Mouse (Mus musculus) megakaryocyte progenitor cell, adult 5-6 weeks (primary cell): Measurements from ENCODE around the gene Zcchc7. TPM values are rescaled to one million over a fixed set of nuclear protein-coding genes. Genes with fewer than 3 reads are reported as not detected.

Experiments
- ATAC-seq: replicated peaks from 2 replicates; pipeline ENCODE4 v1.8.0; 2016; ENCODE audit warnings: mild to moderate bottlenecking, moderate TSS enrichment, inconsistent platforms; ENCODE audit not compliant: poor library complexity
- total RNA-seq, 2 experiments: library from RNA; stranded (forward) in 1 of 2; stranded (reverse) in 1 of 2; fragments of 157-497, 149-512 nt in 1 of 2; fragments of 200-1000 nt in 1 of 2; gene quantifications; 2 replicates each; pipeline versions ENCODE4 v1.2.3 to v1.2.4; 2015 to 2017

Gene Zcchc7
- total RNA-seq (2015) (37.1 and 49.9 TPM in 2 replicates), total RNA-seq (2017) (118 and 153 TPM in 2 replicates)

- peak; percentile 36 for ATAC-seq
These were observed at the start of gene Zcchc7 for GRCm38 (mm10) chr4:44755553-44756133. Gene Zcchc7, plus strand, starts transcription at chr4:44755877.

- no peak for ATAC-seq
These were observed 49.7 kb upstream of the Zcchc7 start for GRCm38 (mm10) chr4:44705967-44706366.

- ATAC-seq = no peak
These were observed 48.8 kb upstream of the Zcchc7 start for GRCm38 (mm10) chr4:44706865-44707264.

GRCm38 (mm10) chr4:44708311-44708710, 47.4 kb upstream of the Zcchc7 start:
- no peak for ATAC-seq

GRCm38 (mm10) chr4:44709091-44709695, 46.5 kb upstream of the Zcchc7 start:
- ATAC-seq = no peak

GRCm38 (mm10) chr4:44709740-44710700, 45.7 kb upstream of the Zcchc7 start, which contains the start of gene Pax5:
Gene Pax5, minus strand, starts transcription at chr4:44710487.
- ATAC-seq = no peak

- ATAC-seq = no peak
These were observed 45.0 kb upstream of the Zcchc7 start for GRCm38 (mm10) chr4:44710701-44711097.

- ATAC-seq = no peak
These were observed 44.4 kb upstream of the Zcchc7 start for GRCm38 (mm10) chr4:44711136-44711900.

GRCm38 (mm10) chr4:44712051-44712700, 43.5 kb upstream of the Zcchc7 start:
- ATAC-seq = no peak

- ATAC-seq = no peak
These were observed 42.7 kb upstream of the Zcchc7 start for GRCm38 (mm10) chr4:44712786-44713553.

GRCm38 (mm10) chr4:44713554-44714051, 42.1 kb upstream of the Zcchc7 start:
- no peak for ATAC-seq

GRCm38 (mm10) chr4:44714111-44714621, 41.5 kb upstream of the Zcchc7 start:
- no peak for ATAC-seq

- no peak for ATAC-seq
These were observed 40.0 kb upstream of the Zcchc7 start for GRCm38 (mm10) chr4:44715621-44716160.

GRCm38 (mm10) chr4:44716391-44716790, 39.3 kb upstream of the Zcchc7 start:
- ATAC-seq = no peak

- ATAC-seq = no peak
These were observed 38.0 kb upstream of the Zcchc7 start for GRCm38 (mm10) chr4:44717676-44718075.

- ATAC-seq = no peak
These were observed 35.6 kb upstream of the Zcchc7 start for GRCm38 (mm10) chr4:44720046-44720445.

GRCm38 (mm10) chr4:44721237-44721636, 34.4 kb upstream of the Zcchc7 start:
- ATAC-seq = no peak

GRCm38 (mm10) chr4:44740471-44740870, 15.2 kb upstream of the Zcchc7 start:
- ATAC-seq = no peak
